Mouse (Mus musculus): ENCODE results near the gene Mecp2.
A peak's percentile ranks its signal among the peaks of the same experiment; 100 is the strongest.

DNA sequence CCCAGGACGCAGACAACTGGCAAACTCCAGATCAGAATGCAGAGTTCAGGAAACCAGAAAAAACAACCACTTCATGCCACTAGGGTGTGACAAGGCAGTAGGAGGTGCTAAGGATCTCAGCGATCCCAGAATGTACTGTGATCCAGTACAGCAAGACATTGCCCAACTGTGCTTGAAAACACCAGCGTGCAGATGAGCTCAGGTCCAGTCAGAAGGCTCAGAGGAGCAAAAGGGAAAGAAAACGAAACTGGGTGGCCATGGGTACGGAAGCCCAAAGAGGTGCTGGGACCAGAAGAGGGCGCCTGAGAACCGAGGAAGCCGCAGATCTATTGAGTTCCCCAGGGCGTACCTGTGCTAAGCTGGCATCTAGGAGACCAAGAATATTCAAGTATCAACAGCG is 19.7 kb downstream of the Mecp2 start:
- TF ChIP-seq CTCF (IDR thresholded peaks at IDR 0.05; ENCODE audit: borderline replicate concordance, control insufficient read depth, extremely low read depth, insufficient read depth, low read length, poor library complexity): peak; percentile 68; the same call in 1 of the 2 replicates
- no peak for TF ChIP-seq POLR2A (IDR thresholded peaks at IDR 0.05; ENCODE audit: control insufficient read depth, extremely low read depth, insufficient read depth, low read length, poor library complexity)
